Mouse (Mus musculus) gastrocnemius, postnatal 36 days (tissue): ENCODE measurements around the gene Dapk1. TPM values are rescaled to one million over a fixed set of nuclear protein-coding genes. Genes with fewer than 3 reads are reported as not detected.
"Not testable (repeated sequence)": the region's sequence is repeated elsewhere in the genome, so short reads cannot be mapped to it uniquely, and the experiment has no call there.

Experiments
- DNase-seq, 2 experiments: peaks; one replicate each; pipeline ENCODE4 v3.0.0; 2022
- intact Hi-C: fragments of 180-260 bp; cut with DNase I; formaldehyde crosslinking; loops from one replicate; pipeline ENCODE4 v1.15.1; 2025
- long read RNA-seq, 2 experiments: library from polyadenylated mRNA; stranded (forward); transcript quantifications; one replicate each; pipeline ENCODE4 v2.0.0; 2021
- total RNA-seq, 2 experiments: library from RNA; stranded (reverse); gene quantifications; 2 replicates each; pipeline ENCODE4 v1.2.3; 2021

Dapk1 gene
- 1 to 10 TPM; 3.9 to 4.2 TPM for total RNA-seq
- long read RNA-seq, experiment 1, partial matches to known transcripts = 1 of 4 reads
- long read RNA-seq, experiment 1, other reads (novel, unspliced or antisense) = 3 of 4 reads
- long read RNA-seq, experiment 2, partial matches to known transcripts = 0 of 3 reads
- long read RNA-seq, experiment 2, other reads (novel, unspliced or antisense) = 3 of 3 reads

DNA sequence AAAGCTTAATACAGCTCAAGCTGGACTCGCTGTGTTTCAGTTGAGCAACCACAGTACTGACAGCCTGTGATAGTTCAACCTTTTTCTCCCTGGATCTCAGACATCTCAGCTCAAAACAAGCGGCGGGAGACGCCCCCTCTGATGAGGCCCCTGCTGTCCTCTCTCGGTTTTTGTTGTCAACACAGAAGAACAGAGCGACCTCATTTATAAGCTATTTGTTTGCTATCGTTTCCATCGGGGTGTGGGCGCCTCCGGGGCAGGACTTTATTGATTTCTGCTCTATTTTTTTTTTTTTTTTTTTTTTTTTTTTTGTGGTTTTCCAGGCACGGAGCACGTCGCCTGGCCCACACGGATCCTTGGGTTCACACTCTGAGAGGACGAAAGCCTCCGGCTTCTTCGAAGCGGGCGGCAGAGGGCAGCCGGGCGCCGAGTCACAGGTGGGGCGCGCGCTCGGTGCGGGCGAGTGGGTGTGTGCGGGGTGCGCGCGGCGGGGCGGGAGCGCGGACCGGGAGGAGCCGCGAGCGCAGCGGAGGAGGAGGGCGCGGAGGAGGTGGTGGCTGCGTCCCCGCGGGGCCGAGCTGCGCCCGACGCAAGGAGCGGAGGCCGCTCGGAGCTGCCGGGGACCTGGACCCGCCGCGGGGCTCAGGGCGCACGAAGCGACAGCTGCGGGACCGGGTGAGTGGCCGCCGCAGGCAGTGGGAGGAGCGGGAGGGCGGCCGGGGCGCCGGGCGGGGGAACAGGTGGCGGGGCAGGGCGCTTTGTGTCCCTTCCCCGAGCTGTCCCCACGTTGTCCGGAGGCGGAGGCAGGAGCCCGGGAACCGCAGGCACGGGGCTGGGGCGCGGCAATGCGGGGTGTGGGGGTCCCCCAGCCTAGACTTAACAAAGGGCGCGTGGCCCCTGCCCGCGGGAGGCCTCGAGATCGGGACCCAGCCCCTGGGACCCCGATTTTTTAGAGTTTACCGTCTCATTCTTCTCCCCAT is at the start of gene Dapk1:
Dapk1 (plus strand) TSS at position 512 of the 980 bp plus-strand sequence.
- intact Hi-C loops = loop anchor here (2.0 to 5.0 kb wide), 3 partner anchors 86 to 137 kb away; no protein-coding TSS in a partner anchor
- peak; percentile 69 to 79 for DNase-seq

DNA sequence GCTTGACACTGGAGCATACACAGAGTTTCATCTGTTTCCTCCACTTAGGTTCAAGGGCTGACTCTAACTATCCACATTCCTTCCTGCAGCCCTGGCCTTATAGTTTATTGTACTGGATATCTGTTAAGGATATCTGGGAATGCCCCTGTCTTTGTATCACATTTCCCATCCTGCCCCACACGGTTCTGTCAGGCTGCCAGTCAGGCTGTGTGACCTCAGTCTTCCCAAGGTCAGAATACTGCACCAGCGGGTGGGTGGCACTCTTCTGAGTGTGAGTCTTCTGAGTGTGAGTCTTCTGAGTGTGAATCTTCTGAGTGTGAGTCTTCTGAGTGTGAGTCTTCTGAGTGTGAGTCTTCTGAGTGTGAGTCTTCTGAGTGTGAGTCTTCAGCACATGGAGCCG is 48.4 kb upstream of the Dapk1 start:
- DNase-seq = no peak
- intact Hi-C loops = no loop called here

DNA sequence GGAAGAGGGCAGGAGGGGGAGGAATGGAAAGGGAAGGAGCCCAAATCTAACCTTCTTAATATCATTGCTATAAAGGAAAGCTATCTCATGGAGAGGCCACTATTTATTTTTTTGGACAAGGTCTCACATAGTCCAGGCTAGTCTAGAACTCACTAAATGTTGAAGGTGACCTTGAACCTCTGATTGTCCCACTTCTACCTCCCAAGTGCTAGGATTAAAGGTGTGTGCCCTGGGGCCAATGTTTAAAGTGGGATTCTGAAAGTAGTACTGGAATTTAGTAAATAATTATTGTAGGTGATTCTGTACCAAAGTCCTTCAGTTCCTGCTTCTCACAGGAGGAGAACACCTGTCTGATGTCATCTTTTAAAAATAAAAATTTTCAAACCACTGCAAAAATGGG is 45.3 kb upstream of the Dapk1 start:
- intact Hi-C loops = no loop called here
- DNase-seq = no peak

DNA sequence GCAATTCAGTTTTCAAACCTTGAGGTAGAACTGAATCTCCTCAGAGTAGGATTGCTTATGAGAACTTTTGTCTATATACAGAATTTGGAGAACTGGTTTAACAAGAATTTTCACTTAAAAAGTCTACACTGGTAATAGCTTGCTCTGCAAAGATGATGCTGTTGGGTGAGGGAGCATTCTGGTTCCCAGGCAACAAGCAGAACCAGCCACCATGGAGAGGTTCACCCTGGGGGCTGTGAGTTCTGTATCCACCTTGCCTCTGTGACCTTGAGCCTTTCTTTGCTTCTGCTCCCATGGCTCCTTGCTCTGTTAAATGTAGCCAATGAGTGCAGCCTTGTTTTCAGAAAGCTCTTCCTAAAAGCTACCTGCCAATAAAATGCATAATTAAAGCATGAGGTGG is 44.8 kb upstream of the Dapk1 start:
- no peak for DNase-seq
- intact Hi-C loops = no loop called here

DNA sequence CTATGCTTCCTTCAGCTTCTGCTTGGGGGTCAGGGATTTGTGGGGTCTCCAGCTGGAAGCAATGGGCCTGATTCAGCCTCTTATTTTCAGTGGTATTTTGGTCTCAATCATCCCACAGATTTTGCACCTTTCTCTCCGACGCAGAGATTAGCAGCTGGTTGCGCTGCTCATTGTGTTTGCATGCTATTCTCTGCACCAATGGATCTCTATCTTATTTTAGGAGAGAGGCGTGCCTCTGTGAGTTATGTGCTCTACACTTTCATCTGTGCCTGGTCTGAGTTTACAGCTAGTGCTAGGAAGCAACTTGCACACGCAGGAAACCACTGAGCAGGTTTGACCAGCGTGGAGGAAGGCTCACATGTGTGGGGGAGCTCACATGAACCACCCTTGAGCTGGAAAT is 37.4 kb upstream of the Dapk1 start:
- intact Hi-C loops = no loop called here

DNA sequence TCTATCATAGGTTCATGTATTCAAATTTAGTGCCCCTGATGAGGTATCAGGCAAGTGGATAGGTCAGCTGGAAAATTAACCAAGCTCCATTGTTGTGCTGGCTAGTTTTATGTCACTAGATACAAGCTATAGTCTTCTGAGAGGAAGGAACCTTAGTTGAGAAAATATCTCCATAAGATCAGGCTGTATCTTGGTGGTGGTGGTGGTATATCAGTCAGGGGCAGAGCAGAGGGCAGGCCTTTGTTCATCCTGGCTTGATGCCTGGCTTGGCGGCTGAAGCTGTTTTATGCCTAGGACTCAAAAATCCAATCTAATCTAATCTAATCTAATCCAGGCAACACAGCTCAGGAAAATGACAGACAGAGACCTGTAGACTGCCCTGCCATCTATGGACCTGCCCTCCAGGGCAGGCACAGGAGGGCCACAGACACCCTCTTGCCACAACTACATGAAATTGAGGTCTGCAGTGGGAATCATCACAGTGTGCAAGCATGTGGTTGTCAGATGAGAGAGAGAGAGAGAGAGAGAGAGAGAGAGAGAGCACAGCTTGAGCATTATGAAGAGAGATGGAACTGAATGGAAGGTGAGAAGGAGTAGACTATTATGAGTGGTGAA is 32.7 kb upstream of the Dapk1 start:
- no peak for DNase-seq
- intact Hi-C loops = no loop called here

More for the DNA sequence above, 37.4 kb upstream of the Dapk1 start:
- no peak for DNase-seq

DNA sequence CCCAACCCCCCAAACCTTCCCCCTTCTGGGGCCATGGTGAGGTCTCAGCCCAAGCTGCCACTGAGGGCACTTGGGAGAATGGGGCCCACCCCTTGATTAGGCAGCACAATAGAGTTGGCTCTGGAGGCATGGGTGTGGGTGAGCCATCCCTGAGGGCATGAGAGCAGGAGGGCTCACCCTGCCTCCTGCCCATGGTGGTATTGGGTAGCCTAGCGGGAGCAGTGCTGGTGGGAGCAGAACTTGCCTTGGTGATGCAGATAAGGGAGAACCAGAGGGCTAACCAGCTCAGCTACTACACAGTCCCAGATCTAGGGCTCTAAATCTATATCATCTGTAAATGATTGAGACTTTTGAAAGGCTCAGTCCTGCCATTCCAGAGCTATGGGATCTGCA is 32.2 kb upstream of the Dapk1 start:
- intact Hi-C loops = no loop called here
- no peak for DNase-seq

DNA sequence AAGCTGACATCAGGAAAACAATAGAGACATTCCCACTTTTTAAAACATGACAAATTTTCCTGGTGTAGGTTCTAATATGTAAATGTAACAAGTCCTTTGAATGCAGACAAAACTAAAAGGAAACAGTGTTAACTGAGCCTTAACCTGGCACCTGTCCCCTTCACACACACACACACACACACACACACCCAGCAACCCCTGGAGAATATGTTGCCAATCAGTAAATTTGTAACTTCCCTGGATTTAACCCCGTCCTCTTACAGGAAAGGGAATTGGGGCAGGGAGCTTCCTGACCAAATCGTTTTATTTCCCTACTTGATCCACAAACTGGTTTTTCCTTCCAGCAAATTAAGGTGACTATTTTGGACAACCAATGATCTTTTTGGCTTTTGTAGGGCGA is 28.2 kb upstream of the Dapk1 start:
- DNase-seq = no peak
- intact Hi-C loops = no loop called here

DNA sequence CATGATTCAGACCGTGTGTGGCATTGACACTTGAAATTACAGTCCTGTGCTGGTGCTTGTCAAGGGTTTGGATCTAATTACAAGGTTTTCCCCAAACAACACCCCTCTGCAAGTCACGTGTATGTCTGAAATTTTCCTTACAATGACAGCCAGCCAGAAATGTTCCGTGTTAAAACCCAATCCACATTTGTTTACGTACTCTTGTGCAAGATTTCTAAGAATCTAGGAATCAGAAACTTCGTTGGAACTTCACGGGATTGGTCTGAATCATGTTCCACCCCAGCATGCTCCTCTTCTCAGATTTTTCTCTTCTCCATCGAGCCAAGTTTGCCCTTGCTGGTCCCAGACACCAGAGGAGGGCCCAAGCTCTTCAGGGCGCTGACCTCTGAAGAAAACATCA is 27.8 kb upstream of the Dapk1 start:
- intact Hi-C loops = no loop called here

DNA sequence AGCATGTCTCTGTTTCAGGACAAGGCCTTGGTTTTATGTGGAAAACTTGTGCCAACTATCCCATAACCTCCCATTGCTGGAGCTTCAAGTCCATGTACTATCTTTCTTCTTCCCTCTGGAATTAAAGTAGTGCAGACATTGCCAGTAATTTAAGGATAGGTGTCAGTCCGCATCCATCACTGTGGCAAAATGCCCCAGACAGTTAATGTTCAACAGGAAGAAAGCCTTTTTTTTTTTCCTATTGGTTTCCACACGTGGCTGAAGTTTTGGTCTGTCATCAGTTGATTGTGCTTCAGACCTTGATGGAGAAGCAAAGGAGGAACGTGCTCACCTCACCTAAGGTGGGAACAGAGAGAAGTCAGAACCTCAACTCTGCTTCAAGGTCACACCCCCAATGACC is 23.2 kb upstream of the Dapk1 start:
- intact Hi-C loops = no loop called here
- no peak for DNase-seq

More for the DNA sequence above, 27.8 kb upstream of the Dapk1 start:
- no peak for DNase-seq

DNA sequence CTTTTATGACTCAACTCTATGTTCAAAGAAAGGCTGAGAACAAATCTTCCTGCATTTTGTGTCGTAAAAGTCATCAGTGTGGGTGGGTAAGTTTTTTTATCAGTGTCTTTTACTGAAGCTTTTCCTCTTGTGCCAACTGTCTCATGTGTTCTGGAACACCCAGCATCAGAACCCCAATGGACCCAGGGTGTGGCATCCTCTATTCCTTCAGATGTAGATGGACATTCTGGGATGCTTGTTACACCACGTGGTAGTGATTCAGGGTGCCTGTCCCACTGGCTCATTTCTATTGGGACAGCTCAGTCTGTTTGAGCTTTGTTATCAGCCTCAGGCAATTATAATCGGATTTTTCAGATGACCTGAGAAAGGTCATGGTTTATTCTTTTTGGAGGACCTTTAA is 6.9 kb upstream of the Dapk1 start:
- DNase-seq = no peak
- intact Hi-C loops = no loop called here

DNA sequence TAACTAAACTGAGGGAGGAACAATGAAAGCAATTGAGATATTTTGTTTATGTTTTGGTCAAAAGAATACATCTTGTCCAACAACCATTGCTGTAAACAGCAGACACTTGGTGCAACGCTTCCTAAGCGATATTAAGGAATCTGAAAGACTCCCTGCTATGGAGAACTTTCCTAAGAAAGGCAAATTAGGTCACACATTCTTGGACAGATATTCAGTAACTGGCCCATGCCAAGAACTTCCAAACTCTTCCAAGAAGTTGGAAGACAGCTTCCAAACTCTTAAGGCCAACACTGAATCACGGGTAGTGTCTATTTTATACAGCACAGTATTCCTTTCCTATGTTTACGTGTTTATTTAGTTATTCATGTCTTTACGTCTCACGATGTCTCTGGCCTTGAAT is 6.2 kb upstream of the Dapk1 start:
- DNase-seq = no peak
- intact Hi-C loops = no loop called here

DNA sequence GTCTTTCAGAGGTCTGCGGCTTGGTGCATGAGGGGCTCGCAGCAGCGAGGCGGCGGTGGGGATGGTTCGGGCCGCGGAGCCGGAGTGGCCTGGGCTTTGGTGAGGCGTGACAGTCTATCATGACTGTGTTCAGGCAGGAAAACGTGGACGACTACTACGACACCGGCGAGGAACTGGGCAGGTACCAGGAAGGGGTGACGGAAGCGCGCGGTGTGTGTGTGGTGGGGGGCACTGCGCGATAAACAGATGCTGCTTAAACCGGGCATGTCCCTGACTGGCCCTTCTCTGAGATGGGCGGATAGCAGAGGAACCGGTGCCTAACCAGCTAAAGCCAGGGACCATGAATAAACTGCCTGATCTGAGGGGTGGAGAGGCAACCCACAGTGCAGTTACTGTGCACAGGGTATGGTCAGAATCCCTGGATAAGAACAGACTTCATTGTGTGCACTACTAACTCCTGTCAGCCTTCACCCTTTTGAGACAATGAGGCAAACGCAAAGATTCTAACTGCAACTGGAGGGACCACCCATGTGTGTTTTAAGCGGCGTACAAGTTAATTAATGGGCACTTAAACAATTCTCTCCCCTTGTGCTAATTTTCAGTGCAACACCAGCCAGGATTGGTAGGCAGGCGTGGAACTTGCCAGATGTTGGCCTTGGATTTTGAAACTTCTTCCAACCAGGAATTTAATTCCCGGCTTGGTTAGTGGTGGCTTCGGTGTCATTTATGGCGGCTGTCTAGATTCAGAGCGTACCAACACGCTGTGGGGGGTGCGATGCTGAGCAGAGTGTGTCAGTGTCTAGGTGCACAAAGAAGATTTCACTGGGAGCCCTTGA is 887 bp downstream of the Dapk1 start:
- intact Hi-C loops = loop anchor here (2.0 to 5.0 kb wide), 2 partner anchors 85 to 136 kb away; no protein-coding TSS in a partner anchor
- DNase-seq = peak in 1 of 2 experiments; percentile 32

DNA sequence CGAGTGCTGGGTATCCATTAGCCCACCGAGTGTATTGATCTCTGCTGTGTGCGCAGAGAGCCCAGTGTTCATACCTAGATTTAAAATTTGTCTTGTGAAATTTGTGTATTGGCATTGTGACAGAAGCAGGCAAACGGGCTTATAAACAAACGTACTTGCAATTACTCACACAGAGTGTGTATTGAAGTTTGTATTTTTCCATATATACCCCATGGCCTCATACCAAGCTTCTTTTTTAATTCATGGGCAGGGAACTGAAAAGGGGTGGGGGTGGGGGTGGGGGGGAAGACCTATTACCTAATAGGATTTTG is 1.5 kb downstream of the Dapk1 start:
- DNase-seq = no peak
- intact Hi-C loops = loop anchor here (2.0 to 5.0 kb wide), 2 partner anchors 84 to 136 kb away; no protein-coding TSS in a partner anchor

DNA sequence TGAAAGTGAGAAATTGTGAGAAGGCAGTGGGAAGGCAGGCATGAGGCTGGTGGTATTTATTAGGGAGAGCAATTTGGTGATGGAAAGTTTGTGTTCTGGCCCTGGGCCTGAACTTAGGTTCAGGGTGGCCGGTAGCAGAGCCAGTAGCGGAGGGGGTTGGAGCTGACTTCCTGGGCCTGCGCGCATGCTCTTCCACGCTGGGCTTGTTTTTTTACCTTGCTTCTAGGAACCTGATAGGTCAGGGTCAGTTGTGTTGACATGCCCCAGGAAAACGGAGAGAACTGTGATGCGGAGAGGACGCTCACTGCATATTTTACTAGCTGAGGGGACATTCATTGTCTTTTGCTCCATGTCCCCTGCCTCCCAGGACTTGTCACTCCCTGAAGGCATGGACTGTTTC is 5.7 kb downstream of the Dapk1 start:
- intact Hi-C loops = no loop called here
- DNase-seq = no peak

DNA sequence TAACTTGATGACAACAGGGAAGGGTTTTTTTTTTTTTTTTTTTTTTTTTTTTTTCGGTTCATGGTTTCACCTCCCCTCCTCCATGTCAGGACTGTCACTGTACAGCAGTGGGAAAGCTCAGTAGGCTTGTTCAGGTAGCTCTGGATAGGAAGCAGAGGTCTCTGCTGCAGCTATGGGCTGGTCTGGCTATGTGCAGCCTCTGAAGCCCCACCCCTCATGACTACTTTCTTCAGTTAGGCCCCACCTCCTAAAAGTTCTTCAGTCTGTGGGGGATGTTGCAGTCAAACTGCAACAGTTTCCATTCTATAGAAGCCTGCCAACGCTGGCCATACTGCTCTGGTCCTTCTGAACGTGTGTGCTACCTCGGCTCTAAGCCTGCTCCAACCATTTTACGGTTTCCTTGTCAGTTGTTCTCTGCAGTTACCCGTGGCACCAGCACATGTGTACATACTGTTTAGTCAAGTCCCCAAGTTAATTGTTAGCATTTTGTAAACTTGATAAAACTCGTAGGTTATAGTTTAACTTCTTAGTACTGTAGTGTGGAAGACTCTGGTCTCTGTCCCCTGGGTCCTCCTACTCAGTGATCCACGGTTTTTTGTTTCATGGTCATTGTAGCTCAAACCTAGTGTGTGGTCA is 6.8 kb downstream of the Dapk1 start:
- DNase-seq = no peak

DNA sequence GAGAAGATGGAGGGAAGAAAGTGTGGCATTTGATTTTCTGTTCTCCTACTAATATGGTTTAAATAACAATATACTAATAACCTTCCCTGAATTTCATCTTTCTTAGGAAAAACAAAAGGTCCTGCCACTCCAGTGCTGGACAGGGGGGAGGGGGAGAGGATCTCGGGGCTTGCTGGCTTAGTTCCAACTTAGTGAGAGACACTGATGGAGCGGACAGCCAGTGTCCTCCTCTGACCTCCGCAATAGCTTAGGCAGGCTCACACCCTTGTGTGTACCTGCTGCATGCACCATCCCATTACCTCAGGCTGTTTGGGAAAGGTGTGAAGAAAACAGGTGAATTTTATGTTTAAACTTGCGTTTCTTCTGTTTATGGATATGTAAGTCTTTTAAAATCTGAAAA is 7.5 kb downstream of the Dapk1 start:
- DNase-seq = no peak
- intact Hi-C loops = no loop called here

More for the DNA sequence above, 6.8 kb downstream of the Dapk1 start:
- intact Hi-C loops = no loop called here

DNA sequence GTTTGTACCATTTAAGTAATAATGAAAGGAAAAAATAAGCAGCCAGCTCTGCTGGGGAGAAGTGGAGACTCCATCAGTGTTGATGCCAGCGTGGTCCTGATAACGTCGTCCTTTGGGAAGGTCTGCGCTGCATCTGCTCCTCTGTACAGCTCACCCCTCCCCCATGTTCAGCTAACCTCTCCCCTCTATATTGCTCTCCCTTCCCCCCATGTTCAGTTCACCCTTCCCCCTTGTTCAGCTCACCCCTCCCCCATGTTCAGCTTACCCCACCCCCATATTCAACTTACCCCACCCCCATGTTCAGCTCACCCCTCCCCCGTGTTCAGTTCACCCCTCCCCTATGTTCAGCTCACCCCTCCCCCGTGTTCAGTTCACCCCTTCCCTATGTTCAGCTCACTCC is 8.8 kb downstream of the Dapk1 start:
- intact Hi-C loops = no loop called here
- DNase-seq = no peak

DNA sequence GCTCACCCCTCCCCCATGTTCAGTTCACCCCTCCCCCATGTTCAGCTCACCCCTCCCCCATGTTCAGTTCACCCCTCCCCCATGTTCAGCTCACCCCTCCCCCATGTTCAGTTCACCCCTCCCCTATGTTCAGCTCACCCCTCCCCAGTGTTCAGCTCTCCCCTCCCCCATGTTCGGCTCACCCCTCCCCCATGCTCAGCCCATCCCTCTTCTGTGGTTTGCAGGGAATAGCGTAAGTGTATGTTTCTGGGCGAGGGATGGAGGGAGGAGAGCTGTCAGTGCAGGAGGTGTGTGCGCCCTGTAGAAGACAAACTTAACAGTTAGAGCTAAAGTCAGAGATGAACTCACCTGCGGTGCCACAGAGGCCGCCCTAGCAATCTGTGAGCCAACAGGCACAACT is 9.2 kb downstream of the Dapk1 start:
- DNase-seq, intact Hi-C loops: not testable (repeated sequence)

DNA sequence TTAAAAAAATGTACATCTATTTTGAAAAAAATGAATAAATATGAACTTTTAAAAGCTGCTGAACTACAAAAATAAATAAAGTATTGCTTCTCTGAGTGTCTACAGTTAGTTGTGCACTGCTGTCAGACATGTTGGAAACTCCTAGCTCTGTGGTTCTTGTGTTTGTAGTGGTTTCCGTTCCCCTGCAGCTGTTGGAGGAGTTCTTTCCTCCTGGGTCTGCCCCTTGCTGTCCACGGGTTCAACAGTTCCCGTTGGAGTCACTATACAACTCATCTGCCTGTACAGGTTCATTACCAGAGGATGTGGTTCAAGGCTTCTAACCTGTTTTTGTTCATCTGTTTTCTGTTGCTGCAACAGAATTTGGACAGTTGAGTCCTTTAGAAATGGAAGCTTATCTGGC is 10.4 kb downstream of the Dapk1 start:
- DNase-seq = no peak
- intact Hi-C loops = no loop called here
